Mouse (Mus musculus) cerebellum, postnatal 10 days (tissue): ENCODE results near the gene 1810010D01Rik.

Source experiments
- DNase-seq, 2 experiments: peaks; one replicate each; pipeline ENCODE4 v3.0.0; 2021; ENCODE audit warnings: mixed read lengths in 2 of 2

Gene 1810010D01Rik

GRCm38 (mm10) chr7:145208006-145208405 is at the start of gene 1810010D01Rik:
Gene 1810010D01Rik, minus strand, starts transcription at chr7:145208119.
- no peak for DNase-seq

GRCm38 (mm10) chr7:145256092-145256491 is 48.2 kb upstream of the 1810010D01Rik start:
- DNase-seq = no peak

GRCm38 (mm10) chr7:145253986-145254630 is 46.2 kb upstream of the 1810010D01Rik start:
- DNase-seq = no peak

GRCm38 (mm10) chr7:145252715-145253476 is 45.0 kb upstream of the 1810010D01Rik start:
- peak; percentile 97 to 99 for DNase-seq

GRCm38 (mm10) chr7:145250225-145250624 is 42.3 kb upstream of the 1810010D01Rik start:
- peak; percentile 78 to 83 for DNase-seq

- DNase-seq = no peak
These were observed 41.0 kb upstream of the 1810010D01Rik start for GRCm38 (mm10) chr7:145248911-145249310.

GRCm38 (mm10) chr7:145242851-145243712 is 35.2 kb upstream of the 1810010D01Rik start:
- DNase-seq = peak; percentile 94 to 96

- DNase-seq = peak in 1 of 2 experiments; percentile 38
These were observed 34.1 kb upstream of the 1810010D01Rik start for GRCm38 (mm10) chr7:145242028-145242427.

- peak; percentile 62 to 71 for DNase-seq
These were observed 33.0 kb upstream of the 1810010D01Rik start for GRCm38 (mm10) chr7:145240929-145241328.

- peak; percentile 85 to 88 for DNase-seq
These were observed 32.0 kb upstream of the 1810010D01Rik start for GRCm38 (mm10) chr7:145239736-145240505.

- DNase-seq = peak; percentile 58 to 59
These were observed 31.2 kb upstream of the 1810010D01Rik start for GRCm38 (mm10) chr7:145239145-145239544.

GRCm38 (mm10) chr7:145234841-145235790 is 27.2 kb upstream of the 1810010D01Rik start:
- DNase-seq = no peak

GRCm38 (mm10) chr7:145231659-145232058 is 23.7 kb upstream of the 1810010D01Rik start:
- DNase-seq = no peak

- no peak for DNase-seq
These were observed 18.7 kb upstream of the 1810010D01Rik start for GRCm38 (mm10) chr7:145226641-145227040.

GRCm38 (mm10) chr7:145225626-145226025 is 17.7 kb upstream of the 1810010D01Rik start:
- DNase-seq = no peak

GRCm38 (mm10) chr7:145221841-145222689 is 14.1 kb upstream of the 1810010D01Rik start:
- no peak for DNase-seq

- DNase-seq = no peak
These were observed 13.4 kb upstream of the 1810010D01Rik start for GRCm38 (mm10) chr7:145221346-145221745.

GRCm38 (mm10) chr7:145219420-145219831 is 11.5 kb upstream of the 1810010D01Rik start:
- DNase-seq = peak; percentile 74 to 87

GRCm38 (mm10) chr7:145216591-145216990 is 8.7 kb upstream of the 1810010D01Rik start:
- DNase-seq = no peak

GRCm38 (mm10) chr7:145215476-145215875 is 7.6 kb upstream of the 1810010D01Rik start:
- DNase-seq = peak; percentile 56 to 58
